Mouse (Mus musculus) midbrain, postnatal 0 days (tissue): ENCODE data around the gene Ldb1. TPM values are rescaled to one million over a fixed set of nuclear protein-coding genes. Genes with fewer than 3 reads are reported as not detected.

Experiments used
- ATAC-seq: fragments of 200-750 bp; cut with Nextera tagmentation; 2 replicates; pipeline ENCODE4 v1.8.0; 2017; ENCODE audit warnings: moderate number of reproducible peaks, mild to moderate bottlenecking, moderate TSS enrichment, moderate library complexity; ENCODE audit not compliant: low FRiP score
- DNase-seq: peaks from one replicate; pipeline ENCODE4 v3.0.0-alpha.2; 2015; ENCODE audit warnings: low spot score
- H3K27ac ChIP-seq: fragments of 300-500 bp; sonication (generic); 2 replicates; pipeline ENCODE4 v1.5.1; 2014; ENCODE audit warnings: low read depth, mild to moderate bottlenecking, low read length, mixed read lengths
- H3K27me3 ChIP-seq: fragments of 300-500 bp; sonication (generic); 2 replicates; pipeline ENCODE4 v1.6.1; 2014; ENCODE audit warnings: low read length, control low read depth, mixed read lengths; ENCODE audit not compliant: insufficient read depth
- H3K36me3 ChIP-seq: fragments of 300-500 bp; sonication (generic); 2 replicates; pipeline ENCODE4 v1.6.1; 2014; ENCODE audit warnings: low read length, control low read depth, mixed read lengths; ENCODE audit not compliant: insufficient read depth
- H3K4me1 ChIP-seq: fragments of 300-500 bp; sonication (generic); 2 replicates; pipeline ENCODE4 v1.6.1; 2014; ENCODE audit warnings: mild to moderate bottlenecking, control low read depth, antibody characterized with exemption, low read length, mixed read lengths; ENCODE audit not compliant: insufficient read depth
- H3K4me2 ChIP-seq: fragments of 300-500 bp; sonication (generic); 2 replicates; pipeline ENCODE4 v1.6.1; 2014; ENCODE audit warnings: low read depth, mild to moderate bottlenecking, low read length, mixed read lengths; ENCODE audit not compliant: poor library complexity, severe bottlenecking
- H3K4me3 ChIP-seq: fragments of 300-500 bp; sonication (generic); 2 replicates; pipeline ENCODE4 v1.5.1; 2014; ENCODE audit warnings: low read depth, mild to moderate bottlenecking, low read length, moderate library complexity
- H3K9ac ChIP-seq: fragments of 300-500 bp; sonication (generic); replicated peaks from 2 replicates; pipeline ENCODE4 v1.6.1; 2014; ENCODE audit warnings: mild to moderate bottlenecking, low read length, moderate library complexity, mixed read lengths; ENCODE audit not compliant: poor library complexity, severe bottlenecking
- H3K9me3 ChIP-seq: fragments of 300-500 bp; sonication (generic); 2 replicates; pipeline ENCODE4 v1.6.1; 2016; ENCODE audit warnings: low read length, control low read depth
- CTCF ChIP-seq: IDR thresholded peaks from 2 replicates; pipeline ENCODE4 v1.5.1; 2016; ENCODE audit warnings: antibody characterized with exemption, mild to moderate bottlenecking
- WGBS: fragments of 180-500 bp; shearing (Covaris S2); extraction: QIAGEN DNeasy Blood & Tissue Kit; methylation state at CpG from one replicate; pipeline ENCODE4 v1.1.7; 2014; 5-methylcytosine and 5-hydroxymethylcytosine counted together
- polyA plus RNA-seq: library from polyadenylated mRNA; unstranded; fragments of >200 nt; fragmentation: Nextera tagmentation; extraction: Ambion mirVana; gene quantifications from 2 replicates; pipeline ENCODE4 v1.2.1, GENCODE M21; 2015
- total RNA-seq: library from RNA; depleted of rRNA; stranded (reverse); fragments of >200 nt; gene quantifications from 2 replicates; pipeline ENCODE4 v1.2.3, GENCODE M21; 2014

Gene Ldb1
- total and polyA plus RNA-seq, 2 experiments from 2014 or later: 84.5 to 139 TPM

GRCm38 (mm10) chr19:46003371-46004226, 41.4 kb downstream of the Ldb1 start, which contains the start of gene Hps6:
Gene Hps6 (plus strand): TSS chr19:46003508.
- H3K4me3 ChIP-seq: peak within 1 kb of the TSS; percentile 53

GRCm38 (mm10) chr19:46002279-46002678, 42.7 kb downstream of the Ldb1 start:
- WGBS: 89% methylated on average over 9 of the region's 9 CpGs
- H3K36me3 ChIP-seq: no peaks in the 10 kb centered on the region
- no peak overlapping the region for H3K4me3 ChIP-seq
- H3K9me3 ChIP-seq: no peaks in the 10 kb centered on the region
- H3K9ac ChIP-seq: no peak overlapping the region
- no peak overlapping the region for H3K4me2 ChIP-seq
- no peak for DNase-seq
- ATAC-seq: no peak
- TF ChIP-seq CTCF: no peak
- no peak overlapping the region for H3K27ac ChIP-seq
- 0 out of 2 replicates have a peak, but pooled peaks cover 5% of the 10 kb centered on the region for H3K4me1 ChIP-seq
- 0 out of 2 replicates have a peak, but pooled peaks cover 8% of the 10 kb centered on the region for H3K27me3 ChIP-seq

More at GRCm38 (mm10) chr19:46003371-46004226, 41.4 kb downstream of the Ldb1 start, which contains the start of gene Hps6:
- Histone ChIP-seq H3K9me3 (no peaks in the 10 kb centered on the region), H3K27me3 (0 out of 2 replicates have a peak, but pooled peaks cover 8% of the 10 kb centered on the region), H3K4me2 (peak within 1 kb of the TSS; percentile 98), H3K36me3 (no peaks in the 10 kb centered on the region), H3K27ac (no peak within 1 kb of the TSS), H3K4me1 (0 out of 2 replicates have a peak, but pooled peaks cover 5% of the 10 kb centered on the region), H3K9ac (peak within 1 kb of the TSS; percentile 64)
- peak; percentile 51 for DNase-seq
- peak; percentile 31 for ATAC-seq
- no peak for TF ChIP-seq CTCF
- WGBS: 2% methylated on average over 68 of the region's 70 CpGs

GRCm38 (mm10) chr19:45999378-45999777, 45.6 kb downstream of the Ldb1 start:
- Histone ChIP-seq H3K9ac (no peak overlapping the region), H3K4me2 (no peak overlapping the region), H3K4me1 (0 out of 2 replicates have a peak, but pooled peaks cover 5% of the 10 kb centered on the region), H3K27ac (no peak overlapping the region), H3K4me3 (no peak overlapping the region), H3K36me3 (no peaks in the 10 kb centered on the region), H3K27me3 (0 out of 2 replicates have a peak, but pooled peaks cover 8% of the 10 kb centered on the region), H3K9me3 (no peaks in the 10 kb centered on the region)
- WGBS: 67% methylated on average over 1 of the region's 1 CpGs
- no peak for TF ChIP-seq CTCF
- no peak for ATAC-seq
- DNase-seq: no peak

- Histone ChIP-seq H3K9ac (no peak overlapping the region), H3K4me2 (peak overlapping the region; percentile 75), H3K27ac (peak overlapping the region; percentile 87), H3K9me3 (no peaks in the 10 kb centered on the region), H3K4me1 (0 out of 2 replicates have a peak, but pooled peaks cover 5% of the 10 kb centered on the region), H3K27me3 (0 out of 2 replicates have a peak, but pooled peaks cover 8% of the 10 kb centered on the region), H3K4me3 (peak overlapping the region; percentile 88), H3K36me3 (no peaks in the 10 kb centered on the region)
- ATAC-seq (peak; percentile 32; the same call in 1 of the 2 replicates), DNase-seq (no peak)
- TF ChIP-seq CTCF: no peak
- WGBS: 11% methylated on average over 8 of the region's 8 CpGs
These were observed 46.3 kb downstream of the Ldb1 start for GRCm38 (mm10) chr19:45998694-45999217.

- Histone ChIP-seq H3K4me2 (peak within 1 kb of the TSS; percentile 75), H3K4me1 (no peaks in the 10 kb centered on the region), H3K4me3 (peak within 1 kb of the TSS; percentile 88), H3K27me3 (0 out of 2 replicates have a peak, but pooled peaks cover 1% of the 10 kb centered on the region), H3K27ac (peak within 1 kb of the TSS; percentile 87), H3K9ac (peak within 1 kb of the TSS; percentile 96), H3K36me3 (no peaks in the 10 kb centered on the region), H3K9me3 (no peaks in the 10 kb centered on the region)
- ATAC-seq (peak; percentile 91), DNase-seq (peak; percentile 96)
- 0 out of 2 replicates have a peak, but pooled peaks have one; percentile 5 for TF ChIP-seq CTCF
- WGBS: 1% methylated on average over 68 of the region's 76 CpGs
These were observed 47.0 kb downstream of the Ldb1 start, which contains the start of gene Armh3 for GRCm38 (mm10) chr19:45997785-45998693. Gene Armh3 (minus strand): TSS chr19:45998488.
